Mouse (Mus musculus): ENCODE results near the gene Tgm6.

GRCm38 (mm10) chr2:130144703-130145324, 32.6 kb downstream of the Tgm6 start:
- TF ChIP-seq CTCF (IDR thresholded peaks at IDR 0.05; ENCODE audit: low read depth): no peak
- TF ChIP-seq EP300 (IDR thresholded peaks at IDR 0.05; ENCODE audit: low read depth): no peak

Data from liver, postnatal 0 days (tissue).